Mouse (Mus musculus): ENCODE measurements around the gene Krt33b. TPM values are rescaled to one million over a fixed set of nuclear protein-coding genes. Genes with fewer than 3 reads are reported as not detected.

Gene Krt33b
- total RNA-seq, 2 experiments from 2014 or later, result not detected

DNA sequence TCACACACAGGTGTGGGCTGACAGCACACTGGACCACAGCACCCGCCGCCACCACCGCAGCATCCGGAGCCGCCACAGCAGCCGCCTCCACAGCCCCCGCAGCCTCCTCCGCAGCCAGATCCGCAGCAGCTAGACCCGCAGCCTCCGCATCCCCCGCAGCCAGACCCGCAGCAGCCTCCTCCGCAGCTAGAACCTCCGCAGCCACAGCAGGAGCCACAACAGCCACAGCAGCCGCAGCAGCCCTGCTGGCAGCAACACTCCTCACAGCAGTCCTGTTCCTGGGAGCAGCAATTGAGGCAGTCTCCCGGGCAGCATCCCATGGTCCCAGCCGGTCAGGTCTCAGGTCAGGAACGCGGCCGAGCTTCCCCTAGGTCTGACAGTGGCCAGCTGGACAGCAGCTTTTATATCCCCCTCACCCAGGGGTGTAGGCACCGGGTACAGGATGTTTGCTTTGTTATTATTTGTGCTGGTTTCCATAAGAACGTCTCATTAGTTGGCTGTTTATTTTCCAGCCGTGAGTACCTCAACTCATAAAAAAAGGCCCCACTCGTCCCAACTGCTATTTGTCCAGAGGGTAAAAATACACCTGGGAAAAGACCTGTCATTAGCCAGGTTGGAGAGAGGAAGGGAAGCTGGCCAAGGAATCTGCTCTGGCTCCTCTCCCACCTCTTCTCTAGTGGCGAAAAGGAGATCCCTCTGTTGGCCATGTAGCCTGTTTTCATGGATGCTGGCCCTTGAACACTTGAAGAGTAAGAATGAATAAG is 35.9 kb downstream of the Krt33b start, which contains the start of gene Krtap17-1:
Gene Krtap17-1, minus strand, starts transcription at position 375 of the 764 bp plus-strand sequence.
- no peak for DNase-seq (ENCODE audit: low spot score in 2 of 2)

DNA sequence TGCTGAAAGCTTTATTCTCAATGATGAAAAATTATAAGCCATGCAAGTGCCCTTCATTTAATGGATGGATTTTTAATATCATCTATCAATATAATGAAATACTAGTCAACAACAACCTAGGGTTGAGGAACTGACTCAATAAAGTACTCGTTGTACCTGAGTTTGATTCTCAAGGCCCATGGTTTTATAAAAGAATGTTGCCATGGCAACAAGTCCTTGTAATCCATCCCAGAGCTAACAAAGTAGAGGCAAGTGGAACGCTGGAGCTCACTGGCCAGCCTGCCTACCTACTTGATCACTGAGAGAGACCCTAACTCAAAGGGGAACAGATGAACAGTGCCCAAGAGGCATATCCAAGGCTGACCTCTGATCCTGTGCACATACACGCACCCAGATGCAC is 39.1 kb downstream of the Krt33b start:
- DNase-seq (ENCODE audit: low spot score in 2 of 2), result no peak

DNA sequence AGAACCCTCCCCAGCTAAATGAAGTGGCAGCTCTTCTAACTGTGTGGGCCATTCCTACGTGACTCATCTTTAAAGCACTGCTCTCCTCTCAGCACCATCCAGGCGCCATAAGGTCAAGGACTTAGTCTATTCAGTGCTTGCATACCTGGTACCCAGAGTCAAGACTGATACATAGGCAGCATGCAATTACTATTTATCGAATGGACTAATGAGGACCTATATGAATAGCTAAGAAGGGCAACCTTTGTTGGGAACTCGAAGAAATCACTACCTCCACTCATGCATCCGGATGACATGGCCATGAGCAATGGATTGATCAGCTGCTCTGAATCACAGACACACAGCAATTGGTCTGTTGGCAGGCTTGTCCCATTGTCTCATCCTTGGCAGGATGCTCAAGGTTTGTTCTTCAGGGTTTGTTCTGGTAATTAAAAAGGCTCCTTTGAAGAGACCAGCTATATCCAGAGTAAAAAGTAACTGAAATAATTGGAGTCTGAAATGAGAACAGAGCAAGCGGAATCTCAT is 39.7 kb downstream of the Krt33b start:
- DNase-seq (ENCODE audit: low spot score in 2 of 2), result no peak

DNA sequence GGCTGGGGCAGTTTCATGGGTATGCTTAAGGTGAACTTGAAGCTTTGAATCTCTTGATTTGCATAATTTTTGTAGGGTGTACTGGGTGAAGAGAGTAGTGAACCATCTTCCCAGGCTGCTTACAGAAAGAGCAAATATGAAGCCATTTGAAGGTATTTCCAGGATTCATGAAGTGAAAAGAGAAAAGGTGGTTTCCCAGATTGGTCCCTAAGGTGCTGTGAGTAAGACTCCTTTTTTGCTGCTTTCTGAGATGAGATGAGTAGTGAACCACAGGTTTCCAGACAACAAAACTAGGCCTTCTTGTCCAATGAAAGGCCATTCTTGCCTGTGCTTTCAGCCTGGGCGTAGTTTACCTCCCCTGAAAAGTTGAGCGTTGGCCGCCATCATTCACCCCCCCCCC is 41.1 kb downstream of the Krt33b start:
- DNase-seq (ENCODE audit: low spot score in 2 of 2), result no peak

DNA sequence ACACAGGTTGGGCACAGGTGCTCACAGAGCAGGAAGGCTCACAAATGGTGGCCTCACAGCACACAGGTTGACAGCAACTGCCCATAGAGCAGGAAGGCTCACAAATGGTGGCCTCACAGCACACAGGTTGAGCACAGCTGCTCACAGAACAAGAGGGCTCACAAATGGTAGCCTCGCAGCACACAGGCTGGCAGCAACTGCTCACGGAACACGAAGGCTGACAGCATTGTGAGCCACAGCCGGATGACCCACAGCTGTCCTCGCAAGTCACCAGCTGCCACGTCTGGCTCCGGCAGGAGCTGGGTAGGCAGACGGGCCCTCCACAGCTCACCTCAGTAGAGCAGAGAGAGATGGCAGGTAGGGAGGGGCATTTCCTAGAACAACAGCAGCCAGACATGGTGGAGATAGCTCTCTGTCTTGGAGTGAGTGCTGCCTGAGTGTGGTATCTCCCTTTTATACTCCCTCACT is 43.5 kb downstream of the Krt33b start, which contains the start of gene Krtap16-1:
Gene Krtap16-1, minus strand, starts transcription at position 418 of the 468 bp plus-strand sequence.
- DNase-seq (ENCODE audit: low spot score in 2 of 2), result no peak

DNA sequence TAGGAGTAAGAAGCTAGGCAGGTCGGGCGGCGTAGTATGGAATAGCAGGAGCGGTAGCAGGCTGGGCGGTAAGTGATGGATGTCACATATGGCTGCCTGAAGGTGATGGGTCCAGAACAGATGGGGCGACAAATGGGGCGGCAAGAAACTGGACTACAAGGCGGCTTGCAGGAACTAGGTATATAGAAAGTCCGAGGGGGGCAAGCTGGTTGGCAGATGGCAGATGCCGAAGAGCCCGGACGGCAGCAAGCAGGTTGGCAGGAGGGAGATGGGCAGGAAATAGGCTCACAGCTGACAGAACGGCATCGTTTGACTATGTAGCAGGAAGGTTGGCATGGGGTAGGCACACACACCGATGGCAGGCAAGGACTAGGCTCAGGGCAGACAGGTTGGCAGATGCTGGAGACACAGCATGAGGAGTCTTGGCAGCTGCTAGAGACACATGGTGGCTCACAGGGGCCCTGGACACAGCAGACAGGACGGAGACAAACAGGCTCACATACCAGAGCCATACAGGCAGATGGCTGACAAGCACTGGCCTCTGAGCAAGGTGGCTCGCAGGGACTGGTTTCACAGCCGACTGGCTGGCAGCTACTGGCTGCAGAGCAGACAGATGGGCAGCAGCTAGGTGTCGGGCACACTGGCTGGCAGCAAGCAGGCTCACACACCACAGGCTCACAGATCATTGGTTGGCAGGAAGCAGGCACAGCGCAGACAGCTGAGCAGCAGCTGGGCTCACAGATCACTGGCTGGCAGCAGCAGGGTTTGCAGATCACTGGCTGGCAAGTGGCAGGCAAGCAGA is 44.2 kb downstream of the Krt33b start:
- peak; percentile 62 to 68 for DNase-seq (ENCODE audit: low spot score in 2 of 2)

DNA sequence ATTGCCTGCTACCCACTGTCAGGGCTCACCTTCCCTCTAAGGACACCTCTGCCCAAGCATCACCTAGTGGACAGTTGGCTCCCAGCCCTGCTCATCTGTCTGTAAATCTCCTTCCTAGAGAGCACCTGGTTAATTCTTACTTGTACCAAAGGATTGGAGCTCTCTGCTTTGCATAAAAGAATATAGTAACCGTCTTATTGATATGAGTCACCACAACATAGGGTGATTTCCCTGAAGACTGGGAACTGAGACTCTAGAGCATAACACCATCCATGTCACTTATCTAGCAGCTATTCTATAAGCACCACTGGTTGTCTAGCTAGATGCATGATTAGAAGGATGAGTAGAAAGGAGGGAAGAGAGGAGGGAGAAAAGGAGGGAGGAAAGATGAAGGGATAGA is 46.2 kb downstream of the Krt33b start:
- DNase-seq (ENCODE audit: low spot score in 2 of 2), result no peak

DNA sequence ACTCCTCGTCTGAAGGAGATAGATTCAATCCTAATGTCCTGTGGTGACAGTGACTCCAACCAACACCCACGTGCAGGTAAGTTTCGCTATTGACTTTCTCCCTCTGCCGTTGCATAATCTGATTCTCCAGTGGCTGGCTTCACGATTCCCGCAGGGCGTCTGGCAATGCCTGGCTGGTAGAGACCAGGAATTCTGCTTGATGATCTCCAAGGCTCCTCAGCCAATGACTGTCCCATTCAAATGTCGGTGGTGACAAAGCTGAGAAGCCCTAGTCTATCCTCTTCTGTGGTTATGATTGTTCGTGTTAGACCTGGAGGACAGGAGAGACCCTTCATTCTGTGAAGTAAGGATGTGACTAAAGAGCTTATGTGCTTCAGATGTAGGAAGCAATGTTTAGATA is 46.9 kb downstream of the Krt33b start:
- no peak for DNase-seq (ENCODE audit: low spot score in 2 of 2)

DNA sequence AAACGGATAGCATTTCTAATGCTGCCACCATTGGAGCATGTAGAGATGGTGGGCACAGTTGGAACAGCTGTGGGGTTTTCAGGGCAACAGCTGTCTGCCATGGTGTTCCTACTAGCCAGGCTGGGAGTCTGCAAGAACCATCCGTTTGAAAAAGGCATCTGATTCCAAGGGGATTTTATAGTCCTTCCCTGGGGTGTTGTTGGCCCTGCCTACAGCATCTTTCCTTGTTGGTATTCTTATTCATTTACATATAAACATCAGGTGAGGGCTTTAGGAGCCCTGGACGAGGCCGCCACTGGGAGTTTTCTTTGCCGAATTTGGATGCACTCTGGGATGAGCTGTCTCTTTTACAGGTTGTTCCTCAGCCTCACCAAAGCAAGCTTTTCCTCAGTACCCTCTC is 50.7 kb downstream of the Krt33b start, which contains the start of gene Krtap29-1:
Gene Krtap29-1, minus strand, starts transcription at position 101 of the 400 bp plus-strand sequence.
- DNase-seq (ENCODE audit: low spot score in 2 of 2), result no peak

Other genes with a start within 250 kb of the Krt33b start
- not detected for gene Krtap4-8, start 249.2 kb downstream of the Krt33b start, total RNA-seq (2021)
- gene Krtap4-9, start 244.7 kb downstream of the Krt33b start, total RNA-seq (2021), result not detected
- not detected for gene Gm11596, start 236.4 kb downstream of the Krt33b start, total RNA-seq (2021)
- gene Gm11569, start 230.9 kb downstream of the Krt33b start, total RNA-seq (2021), result not detected
- not detected for gene Gm11554, start 225.4 kb downstream of the Krt33b start, total RNA-seq (2021)
- gene Krtap4-13, start 220.0 kb downstream of the Krt33b start, total RNA-seq (2021), result not detected
- gene Gm11564, start 214.2 kb downstream of the Krt33b start, total RNA-seq (2021), result not detected
- gene 2300003K06Rik, start 191.8 kb downstream of the Krt33b start, total RNA-seq (2021), result not detected
- not detected for gene Krtap4-16, start 178.3 kb downstream of the Krt33b start, total RNA-seq (2021)
- not detected for gene Gm11568, start 172.0 kb downstream of the Krt33b start, total RNA-seq (2021)
- gene Gm11559, start 165.4 kb downstream of the Krt33b start, total RNA-seq (2021), result not detected
- gene Krtap9-1, start 156.5 kb downstream of the Krt33b start, total RNA-seq (2021), result not detected
- gene Gm11567, start 150.7 kb downstream of the Krt33b start, total RNA-seq (2021), result not detected
- not detected for gene Krtap31-1, start 121.9 kb downstream of the Krt33b start, total RNA-seq (2021)
- gene Gm11565, start 115.1 kb downstream of the Krt33b start, total RNA-seq (2021), result not detected
- not detected for gene Krtap31-2, start 93.6 kb downstream of the Krt33b start, total RNA-seq (2021)
- not detected for gene Krtap9-5, start 81.4 kb downstream of the Krt33b start, total RNA-seq (2021)
- not detected for gene Krtap29-1, start 50.8 kb downstream of the Krt33b start, total RNA-seq (2021)
- not detected for gene Krtap16-1, start 43.3 kb downstream of the Krt33b start, total RNA-seq (2021)
- gene Krtap17-1, start 35.9 kb downstream of the Krt33b start, total RNA-seq (2021), result not detected
- not detected for gene Krt33a, start 13.7 kb downstream of the Krt33b start, total RNA-seq (2021)
- gene Krt34, start 11.7 kb upstream of the Krt33b start, total RNA-seq (2021), result not detected
- gene Krt31, start 20.7 kb upstream of the Krt33b start, total RNA-seq (2021), result not detected
- not detected for gene Krt32, start 58.4 kb upstream of the Krt33b start, total RNA-seq (2021)
- not detected for gene Krt35, start 66.4 kb upstream of the Krt33b start, total RNA-seq (2021)
- not detected for gene Krt36, start 75.8 kb upstream of the Krt33b start, total RNA-seq (2021)
- not detected for gene Krt13, start 91.7 kb upstream of the Krt33b start, total RNA-seq (2021)
- gene Krt15, start 106.1 kb upstream of the Krt33b start, total RNA-seq (2021), result 1 to 10 TPM; 1.1 to 1.5 TPM
- gene Krt19, start 118.8 kb upstream of the Krt33b start, total RNA-seq (2021), result 1 to 10 TPM in 1 of 2 experiments, under 1 TPM in 1; 0.64 to 1.0 TPM
- 1 to 10 TPM; 1.1 to 1.2 TPM for gene Krt9, start 163.4 kb upstream of the Krt33b start, total RNA-seq (2021)
- gene Krt14, start 177.7 kb upstream of the Krt33b start, total RNA-seq (2021), result under 1 TPM in 1 of 2 experiments, not detected in 1; 0.43 TPM
- not detected for gene Krt16, start 219.0 kb upstream of the Krt33b start, total RNA-seq (2021)
- gene Krt17, start 231.2 kb upstream of the Krt33b start, total RNA-seq (2021), result not detected
- not detected for gene Krt42, start 240.0 kb upstream of the Krt33b start, total RNA-seq (2021)

All from layer of hippocampus, postnatal 10 days (tissue).